Mouse (Mus musculus) kidney, adult 2 months (tissue): ENCODE measurements around the gene Tbcel. TPM values are rescaled to one million over a fixed set of nuclear protein-coding genes. Genes with fewer than 3 reads are reported as not detected.

Experiments
- DNase-seq: peaks from one replicate; pipeline ENCODE4 v3.0.0; 2021
- H3K27ac ChIP-seq: fragments of 200-500 bp; 2 replicates; pipeline ENCODE4 v1.5.1; 2012; ENCODE audit warnings: low read depth, low read length, control low read depth, inconsistent platforms; ENCODE audit not compliant: insufficient read depth
- H3K27me3 ChIP-seq: fragments of 200-500 bp; replicated peaks from 2 replicates; pipeline ENCODE4 v1.6.1; 2012; ENCODE audit warnings: mild to moderate bottlenecking, moderate library complexity, low read length, inconsistent platforms; ENCODE audit not compliant: control insufficient read depth, insufficient read depth
- H3K36me3 ChIP-seq: fragments of 200-500 bp; 2 replicates; pipeline ENCODE4 v1.6.1; 2012; ENCODE audit warnings: mild to moderate bottlenecking, moderate library complexity, low read length, inconsistent platforms; ENCODE audit not compliant: control insufficient read depth, insufficient read depth
- H3K4me1 ChIP-seq: fragments of 200-500 bp; 2 replicates; pipeline ENCODE4 v1.6.1; 2011; ENCODE audit warnings: low read length; ENCODE audit not compliant: control insufficient read depth, insufficient read depth
- H3K4me3 ChIP-seq: fragments of 200-500 bp; 2 replicates; pipeline ENCODE4 v1.5.1; 2011; ENCODE audit warnings: mild to moderate bottlenecking, low read depth, low read length, control low read depth; ENCODE audit not compliant: insufficient read depth
- CTCF ChIP-seq: fragments of 200-500 bp; conservative IDR thresholded peaks from 2 replicates; pipeline ENCODE4 v1.5.1; 2011; ENCODE audit warnings: low read depth, mild to moderate bottlenecking, control low read depth, low read length, moderate library complexity, mixed read lengths; ENCODE audit not compliant: insufficient read depth, insufficient read length
- POLR2A ChIP-seq: fragments of 200-500 bp; IDR thresholded peaks from one replicate; pipeline ENCODE4 v1.6.1; 2011; ENCODE audit warnings: low read depth, low read length, control low read depth
- WGBS: fragments of 180-500 bp; shearing (Covaris S2); methylation state at CpG from one replicate; pipeline ENCODE4 v1.1.7; 2018; 5-methylcytosine and 5-hydroxymethylcytosine counted together
- polyA plus RNA-seq: library from polyadenylated mRNA; depleted of rRNA; stranded (reverse); fragments of >200 nt; gene quantifications from 2 replicates; pipeline ENCODE4 v1.2.3, GENCODE M21; 2012

Gene Tbcel
- polyA plus RNA-seq, 1 experiment: 25.9 TPM

DNA sequence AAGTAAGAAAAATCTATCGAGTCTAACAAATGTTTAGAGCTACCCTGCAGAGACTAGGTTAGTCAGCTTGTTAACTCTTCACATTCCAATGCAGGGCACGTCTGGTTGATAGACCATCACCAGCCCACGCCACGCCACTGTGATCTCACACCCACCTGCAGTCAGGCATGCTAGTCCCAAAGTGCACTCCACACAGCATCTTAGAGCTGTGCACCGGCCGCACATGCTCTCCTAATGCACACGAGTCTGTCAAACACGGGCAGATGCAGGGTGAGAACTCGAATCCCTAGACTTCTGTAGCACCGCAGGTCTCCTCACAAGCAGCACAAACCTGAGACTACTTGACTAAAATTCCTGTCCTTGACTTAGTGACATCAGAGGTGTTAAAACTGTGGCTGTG is 47.3 kb downstream of the Tbcel start:
- no peak for DNase-seq
- Histone ChIP-seq H3K4me3 (no peak overlapping the region), H3K27me3 (no peaks in the 10 kb centered on the region), H3K36me3 (no peaks in the 10 kb centered on the region), H3K27ac (no peak overlapping the region), H3K4me1 (peaks cover 51% of the 10 kb centered on the region)
- TF ChIP-seq CTCF: no peak
- TF ChIP-seq POLR2A: no peak
- WGBS: 69% methylated on average over 10 of the region's 10 CpGs

DNA sequence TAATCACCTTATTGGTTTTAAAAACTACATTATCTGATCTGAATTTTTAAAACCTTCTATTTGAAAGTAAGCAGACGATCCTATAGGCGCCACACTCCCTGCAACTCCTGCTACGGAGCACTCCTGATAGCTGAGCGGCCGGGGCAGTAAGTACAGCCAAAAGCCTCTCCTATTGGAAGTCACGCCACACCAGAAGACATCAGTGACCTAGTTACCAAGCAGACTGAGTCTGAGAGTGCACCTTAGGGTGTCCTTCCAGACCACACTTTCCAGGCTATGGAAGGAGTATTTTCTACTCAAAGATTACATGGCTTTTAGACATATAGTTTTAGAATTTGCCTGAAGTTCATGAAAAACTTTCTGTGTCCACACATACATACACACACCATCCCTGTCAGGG is 47.9 kb downstream of the Tbcel start:
- 58% methylated on average over 6 of the region's 6 CpGs for WGBS
- H3K4me1 ChIP-seq: peaks cover 51% of the 10 kb centered on the region

DNA sequence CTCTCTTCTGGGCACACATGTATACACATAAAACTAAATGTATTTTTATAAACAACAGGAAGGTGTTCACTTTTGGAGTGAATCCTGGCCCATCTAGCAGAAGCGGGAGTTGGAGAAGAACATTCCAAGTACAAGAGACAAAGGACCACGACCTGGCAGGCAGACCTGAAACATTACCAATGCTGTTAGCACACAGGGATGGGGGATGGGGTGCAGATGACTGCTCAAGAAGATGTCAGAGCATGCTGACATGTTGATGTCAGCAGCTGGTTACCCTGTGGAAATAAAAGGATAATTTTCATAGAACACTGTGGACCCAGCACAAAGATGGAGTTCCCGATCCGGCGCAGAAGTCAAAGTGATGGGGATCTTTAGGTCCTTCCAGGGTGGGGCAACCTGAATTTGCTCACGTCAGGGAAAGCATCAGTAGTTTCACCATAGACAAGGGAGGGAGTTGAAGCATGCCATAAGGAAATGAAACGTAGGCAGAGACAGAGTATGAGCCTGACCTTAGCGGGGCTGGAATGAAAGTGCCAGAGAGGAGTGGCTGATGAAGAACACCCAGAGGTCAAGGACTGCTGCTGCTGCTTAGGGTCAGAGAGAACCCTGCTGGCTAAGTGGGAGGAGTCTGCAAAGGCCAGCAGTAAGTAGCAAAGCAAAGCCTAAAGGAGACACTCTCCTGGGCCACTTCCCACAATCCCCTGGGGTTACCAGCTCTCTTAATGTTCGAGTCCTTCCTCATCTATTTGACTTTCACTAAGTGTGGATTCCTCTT is 48.7 kb downstream of the Tbcel start:
- H3K4me1 ChIP-seq: peaks cover 45% of the 10 kb centered on the region
- H3K4me3 ChIP-seq: no peak overlapping the region
- H3K27ac ChIP-seq: peak overlapping the region; percentile 57
- H3K27me3 ChIP-seq: no peaks in the 10 kb centered on the region
- peak; percentile 64 for DNase-seq
- TF ChIP-seq CTCF (no peak), POLR2A (no peak)
- no peaks in the 10 kb centered on the region for H3K36me3 ChIP-seq
- 53% methylated on average over 9 of the region's 9 CpGs for WGBS

More for the DNA sequence above, 47.9 kb downstream of the Tbcel start:
- no peaks in the 10 kb centered on the region for H3K27me3 ChIP-seq
- peak; percentile 59 for DNase-seq
- no peak for TF ChIP-seq POLR2A
- no peak for TF ChIP-seq CTCF
- H3K36me3 ChIP-seq: no peaks in the 10 kb centered on the region
- H3K27ac ChIP-seq: peak overlapping the region; percentile 58; the same call in 1 of the 2 replicates
- no peak overlapping the region for H3K4me3 ChIP-seq

DNA sequence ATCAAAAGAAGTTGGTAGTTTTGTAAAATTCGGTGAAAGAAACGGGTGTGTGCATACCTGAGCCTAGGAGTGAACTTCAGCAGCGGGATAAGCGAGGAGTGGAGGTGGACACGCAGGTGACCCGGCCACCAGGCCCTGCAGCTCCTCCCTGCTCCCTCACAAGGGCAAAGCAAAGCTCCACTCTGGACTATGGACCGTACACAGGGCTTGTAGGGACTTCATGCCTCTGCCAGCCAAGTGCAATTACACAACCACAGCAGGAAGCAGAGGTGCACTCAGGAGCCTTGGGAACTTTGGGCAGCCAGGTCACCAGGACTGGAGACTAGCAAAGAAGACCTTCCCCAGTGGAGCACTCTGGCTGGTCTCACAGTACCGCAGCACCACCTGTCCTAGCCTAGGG is 50.1 kb downstream of the Tbcel start:
- no peak for TF ChIP-seq CTCF
- no peaks in the 10 kb centered on the region for H3K36me3 ChIP-seq
- 51% methylated on average over 8 of the region's 8 CpGs for WGBS

DNA sequence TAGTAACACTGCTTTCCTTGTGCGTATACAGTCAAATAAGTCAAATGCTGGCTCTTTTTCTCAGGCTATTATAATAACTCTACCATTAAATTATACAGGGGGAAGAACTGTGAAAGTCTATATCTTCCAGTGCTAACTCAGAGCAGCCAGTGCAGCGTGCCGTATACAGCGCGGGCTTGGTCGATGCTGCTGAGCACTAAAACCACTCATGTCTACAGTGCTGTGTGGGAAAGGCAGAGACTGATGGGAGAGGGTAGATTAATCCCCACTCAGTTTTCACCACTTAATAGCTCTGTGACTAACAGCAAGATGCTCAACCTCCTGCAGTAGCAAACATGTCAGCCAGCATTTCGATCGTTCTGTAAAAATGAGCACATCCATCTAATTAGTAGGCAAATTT is 53.2 kb downstream of the Tbcel start:
- Histone ChIP-seq H3K36me3 (peaks cover 7% of the 10 kb centered on the region; the same call in 1 of the 2 replicates), H3K27ac (no peak overlapping the region), H3K4me1 (peaks cover 16% of the 10 kb centered on the region; the same call in 1 of the 2 replicates), H3K4me3 (no peak overlapping the region), H3K27me3 (no peaks in the 10 kb centered on the region)
- WGBS: 90% methylated on average over 8 of the region's 8 CpGs
- TF ChIP-seq POLR2A (no peak), CTCF (no peak)
- no peak for DNase-seq

More for the DNA sequence above, 50.1 kb downstream of the Tbcel start:
- Histone ChIP-seq H3K27ac (peak overlapping the region; percentile 57), H3K4me1 (peaks cover 37% of the 10 kb centered on the region), H3K27me3 (no peaks in the 10 kb centered on the region), H3K4me3 (no peak overlapping the region)
- peak; percentile 95 for DNase-seq

DNA sequence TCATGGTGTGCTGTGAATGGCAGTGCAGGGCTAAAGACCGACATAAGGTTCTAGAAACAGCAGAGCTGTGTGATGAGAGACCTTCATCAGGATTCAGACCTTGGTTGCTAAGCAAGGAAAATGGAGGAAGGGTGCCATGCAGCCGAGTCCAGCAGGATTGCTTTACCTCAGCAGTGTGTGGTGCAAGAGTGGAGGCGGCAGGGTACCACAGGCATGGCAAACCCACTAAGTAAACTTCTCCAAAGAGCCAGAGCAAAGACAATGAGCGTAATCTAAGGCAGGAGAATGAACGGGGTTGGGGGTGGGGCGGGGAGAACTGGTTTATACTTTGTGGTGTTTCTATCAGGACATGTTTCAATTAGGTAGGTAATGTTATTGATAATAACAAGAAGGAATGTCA is 58.6 kb downstream of the Tbcel start:
- no peaks in the 10 kb centered on the region for H3K4me1 ChIP-seq
- WGBS: 91% methylated on average over 6 of the region's 6 CpGs
- H3K27me3 ChIP-seq: no peaks in the 10 kb centered on the region
- TF ChIP-seq POLR2A (no peak), CTCF (no peak)
- H3K4me3 ChIP-seq: no peak overlapping the region
- no peak for DNase-seq
- no peak overlapping the region for H3K27ac ChIP-seq
- H3K36me3 ChIP-seq: peaks cover 7% of the 10 kb centered on the region; the same call in 1 of the 2 replicates

DNA sequence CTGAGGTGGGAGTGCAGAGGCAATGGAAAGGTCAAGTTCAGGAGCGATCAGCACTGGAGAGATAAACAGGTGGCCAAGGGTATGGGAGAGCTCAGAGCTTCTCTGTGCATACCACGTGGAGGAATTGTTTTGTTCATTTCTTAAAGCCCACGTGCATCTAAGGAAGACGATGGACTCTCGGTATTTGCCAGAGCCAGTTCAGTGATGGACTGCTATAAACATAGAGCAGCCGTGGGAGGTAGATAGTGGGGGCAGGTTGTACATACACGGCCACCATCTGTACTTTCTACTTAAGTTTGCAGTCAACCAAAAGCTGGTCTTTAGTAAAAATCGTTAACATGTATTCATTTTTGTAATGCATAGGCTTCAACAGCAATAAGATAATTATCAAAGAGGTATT is 65.5 kb downstream of the Tbcel start:
- TF ChIP-seq CTCF (no peak), POLR2A (no peak)
- H3K4me1 ChIP-seq: no peaks in the 10 kb centered on the region
- H3K4me3 ChIP-seq: no peak overlapping the region
- no peak overlapping the region for H3K27ac ChIP-seq
- no peaks in the 10 kb centered on the region for H3K27me3 ChIP-seq
- peaks cover 7% of the 10 kb centered on the region for H3K36me3 ChIP-seq
- no peak for DNase-seq
- 89% methylated on average over 8 of the region's 8 CpGs for WGBS
